Mouse (Mus musculus) liver, embryonic 14.5 days (tissue): ENCODE measurements around the gene Ero1lb. TPM values are rescaled to one million over a fixed set of nuclear protein-coding genes. Genes with fewer than 3 reads are reported as not detected.

Experiments used
- ATAC-seq: fragments of 200-750 bp; cut with Nextera tagmentation; 2 replicates; pipeline ENCODE4 v1.8.0; 2017; ENCODE audit warnings: moderate number of reproducible peaks, mild to moderate bottlenecking, moderate library complexity; ENCODE audit not compliant: insufficient read depth
- DNase-seq, 3 experiments: peaks; one replicate each; pipeline ENCODE4 v3.0.0-alpha.2; 2012 to 2013; ENCODE audit warnings: low read depth in 3 of 3, low spot score in 3 of 3
- H3K27ac ChIP-seq: fragments of 300-500 bp; sonication (generic); 2 replicates; pipeline ENCODE4 v1.5.1; 2014; ENCODE audit warnings: moderate library complexity, mild to moderate bottlenecking, control low read depth, inconsistent platforms
- H3K27me3 ChIP-seq: fragments of 300-500 bp; sonication (generic); 2 replicates; pipeline ENCODE4 v1.6.1; 2014; ENCODE audit warnings: mild to moderate bottlenecking, low read length, moderate library complexity; ENCODE audit not compliant: control insufficient read depth, insufficient read depth
- H3K36me3 ChIP-seq: fragments of 300-500 bp; sonication (generic); replicated peaks from 2 replicates; pipeline ENCODE4 v1.6.1; 2014; ENCODE audit warnings: low read depth; ENCODE audit not compliant: control insufficient read depth, insufficient read depth
- H3K4me1 ChIP-seq, 2 experiments: fragments of 200-500 bp in 1 of 2; fragments of 300-500 bp in 1 of 2; sonication (generic) in 1 of 2; replicated peaks; 2 replicates each; pipeline ENCODE4 v1.6.1; 2012 to 2014; ENCODE audit warnings: antibody characterized with exemption in 1 of 2, inconsistent platforms in 1 of 2, low read length in 1 of 2; ENCODE audit not compliant: control insufficient read depth in 2 of 2, insufficient read depth in 2 of 2
- H3K4me2 ChIP-seq: fragments of 300-500 bp; sonication (generic); 2 replicates; pipeline ENCODE4 v1.6.1; 2014; ENCODE audit warnings: low read depth, mild to moderate bottlenecking, control low read depth, moderate library complexity
- H3K4me3 ChIP-seq, 2 experiments: fragments of 200-500 bp in 1 of 2; fragments of 300-500 bp in 1 of 2; sonication (generic) in 1 of 2; 2 replicates each; pipeline ENCODE4 v1.5.1; 2012 to 2014; ENCODE audit warnings: low read depth in 2 of 2, low read length in 2 of 2, mild to moderate bottlenecking in 2 of 2, control low read depth in 1 of 2, inconsistent platforms in 1 of 2, moderate library complexity in 1 of 2; ENCODE audit not compliant: insufficient read depth in 1 of 2
- H3K9ac ChIP-seq: fragments of 300-500 bp; sonication (generic); replicated peaks from 2 replicates; pipeline ENCODE4 v1.6.1; 2014; ENCODE audit warnings: mild to moderate bottlenecking, control low read depth, moderate library complexity
- H3K9me3 ChIP-seq: fragments of 300-500 bp; sonication (generic); 2 replicates; pipeline ENCODE4 v1.6.1; 2016; ENCODE audit warnings: low read length, mixed read lengths; ENCODE audit not compliant: control insufficient read depth
- CTCF ChIP-seq: IDR thresholded peaks from 2 replicates; pipeline ENCODE4 v1.5.1; 2016; ENCODE audit warnings: antibody characterized with exemption, low read depth, control low read depth
- EP300 ChIP-seq: IDR thresholded peaks from 2 replicates; pipeline ENCODE4 v1.6.1; 2016; ENCODE audit warnings: antibody characterized with exemption, low read depth
- WGBS: fragments of 180-500 bp; shearing (Covaris S2); extraction: QIAGEN DNeasy Blood & Tissue Kit; methylation state at CpG from one replicate; pipeline ENCODE4 v1.1.7; 2014; ENCODE audit not compliant: insufficient replicate concordance; 5-methylcytosine and 5-hydroxymethylcytosine counted together
- polyA plus RNA-seq, 2 experiments: library from polyadenylated mRNA; depleted of rRNA in 1 of 2; stranded (reverse) in 1 of 2; unstranded in 1 of 2; fragments of >200 nt; fragmentation: Nextera tagmentation in 1 of 2; extraction: Ambion mirVana in 1 of 2; gene quantifications; 2 replicates each; pipeline versions ENCODE4 v1.2.1 to v1.2.3; 2012 to 2014

The Ero1lb gene
- polyA plus RNA-seq (2012; rRNA removed), result 0.60 and 0.76 TPM in 2 replicates
- 1.5 and 1.9 TPM in 2 replicates for polyA plus RNA-seq (2014; fragmentation: Nextera tagmentation; extraction: Ambion mirVana)

GRCm38 (mm10) chr13:12565621-12566390, at the start of gene Ero1lb:
Ero1lb (plus strand) TSS chr13:12565874.
- Histone ChIP-seq H3K9ac (peak within 1 kb of the TSS; percentile 57), H3K4me3 (peak within 1 kb of the TSS; percentile 74 to 81), H3K4me1 (0 out of 4 replicates have a peak, but pooled peaks cover 0 to 3% of the 10 kb centered on the region in 2 experiments), H3K36me3 (no peaks in the 10 kb centered on the region), H3K4me2 (peak within 1 kb of the TSS; percentile 94), H3K9me3 (no peaks in the 10 kb centered on the region), H3K27me3 (peaks cover 3% of the 10 kb centered on the region; the same call in 1 of the 2 replicates), H3K27ac (no peak within 1 kb of the TSS)
- under 1% methylated on average over 63 of the region's 73 CpGs for WGBS
- ATAC-seq, result peak; percentile 98
- TF ChIP-seq CTCF (no peak), EP300 (no peak)
- peak; percentile 82 to 84 (median 83) for DNase-seq

- DNase-seq (no peak), ATAC-seq (no peak)
Measured at GRCm38 (mm10) chr13:12519371-12519770, 46.3 kb upstream of the Ero1lb start.

GRCm38 (mm10) chr13:12519955-12520584, 45.6 kb upstream of the Ero1lb start, which contains the start of gene Edaradd:
Edaradd (minus strand) TSS chr13:12520438.
- Histone ChIP-seq H3K36me3 (no peaks in the 10 kb centered on the region), H3K9me3 (no peaks in the 10 kb centered on the region), H3K4me1 (no peaks in the 10 kb centered on the region), H3K27ac (no peak within 1 kb of the TSS), H3K4me2 (peak within 1 kb of the TSS; percentile 56), H3K9ac (no peak within 1 kb of the TSS; the same call in 1 of the 2 replicates), H3K27me3 (peaks cover 17% of the 10 kb centered on the region), H3K4me3 (peak within 1 kb of the TSS; percentile 47)
- WGBS, result under 1% methylated on average over 35 of the region's 35 CpGs
- TF ChIP-seq CTCF, result no peak; the same call in 1 of the 2 replicates
- TF ChIP-seq EP300, result no peak
- no peak for ATAC-seq
- no peak for DNase-seq

More at GRCm38 (mm10) chr13:12519371-12519770, 46.3 kb upstream of the Ero1lb start:
- peaks cover 17% of the 10 kb centered on the region for H3K27me3 ChIP-seq
- H3K27ac ChIP-seq, result no peak overlapping the region
- no peaks in the 10 kb centered on the region for H3K4me1 ChIP-seq
- H3K4me2 ChIP-seq, result peak overlapping the region; percentile 56
- no peak overlapping the region for H3K9ac ChIP-seq
- no peaks in the 10 kb centered on the region for H3K9me3 ChIP-seq
- no peaks in the 10 kb centered on the region for H3K36me3 ChIP-seq
- H3K4me3 ChIP-seq, result no peak overlapping the region; a peak in 1 of 4 replicates
- WGBS, result 8% methylated on average over 18 of the region's 18 CpGs
- TF ChIP-seq CTCF, result no peak

GRCm38 (mm10) chr13:12522346-12522745, 43.3 kb upstream of the Ero1lb start:
- Histone ChIP-seq H3K4me1 (no peaks in the 10 kb centered on the region; a peak in 1 of 4 replicates), H3K9me3 (no peaks in the 10 kb centered on the region), H3K9ac (no peak overlapping the region), H3K36me3 (no peaks in the 10 kb centered on the region), H3K27ac (no peak overlapping the region), H3K4me3 (no peak overlapping the region), H3K4me2 (no peak overlapping the region), H3K27me3 (peaks cover 17% of the 10 kb centered on the region)
- ATAC-seq (no peak), DNase-seq (no peak)
- TF ChIP-seq EP300, result no peak
- no peak for TF ChIP-seq CTCF

DNA sequence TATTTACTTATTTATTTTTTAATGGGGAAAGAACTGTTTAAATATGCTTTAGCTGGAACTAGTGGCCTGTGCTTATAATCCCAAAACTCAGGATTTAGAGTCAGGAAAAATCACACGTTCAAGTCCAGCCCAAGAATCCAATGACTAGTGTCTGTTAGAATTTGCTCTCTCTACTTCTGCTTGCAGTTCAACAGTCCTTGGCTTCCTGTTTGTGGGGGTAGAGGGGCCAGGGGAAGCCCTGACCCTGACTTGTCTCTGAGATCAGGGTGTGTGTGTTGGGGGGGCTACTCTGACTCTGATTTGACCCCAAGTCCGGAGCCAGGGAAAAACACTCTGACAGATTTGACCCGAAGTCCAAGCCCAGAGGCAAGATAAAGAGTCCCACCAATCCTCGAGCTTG, 40.0 kb upstream of the Ero1lb start:
- WGBS, result 42% methylated on average over 4 of the region's 4 CpGs
- no peaks in the 10 kb centered on the region for H3K27me3 ChIP-seq
- no peak overlapping the region for H3K9ac ChIP-seq
- H3K9me3 ChIP-seq, result no peaks in the 10 kb centered on the region
- H3K36me3 ChIP-seq, result no peaks in the 10 kb centered on the region
- H3K27ac ChIP-seq, result no peak overlapping the region
- H3K4me3 ChIP-seq, result no peak overlapping the region
- DNase-seq (no peak), ATAC-seq (no peak)
- no peaks in the 10 kb centered on the region; a peak in 1 of 4 replicates for H3K4me1 ChIP-seq
- no peak overlapping the region for H3K4me2 ChIP-seq
- TF ChIP-seq CTCF, result no peak
- no peak for TF ChIP-seq EP300
